Mouse (Mus musculus) thymus, adult 2 months (tissue): ENCODE results near the gene Mrpl36.

ENCODE experiments used
- CTCF ChIP-seq: fragments of 200-500 bp; IDR thresholded peaks from 2 replicates; pipeline ENCODE4 v1.5.1; 2012; ENCODE audit warnings: mild to moderate bottlenecking, control low read depth, low read length, moderate library complexity, borderline replicate concordance; ENCODE audit not compliant: control insufficient read depth, poor library complexity, insufficient read depth; ENCODE audit errors: extremely low read depth
- POLR2A ChIP-seq: fragments of 200-500 bp; IDR thresholded peaks from 2 replicates; pipeline ENCODE4 v1.6.1; 2012; ENCODE audit warnings: mild to moderate bottlenecking, low read length, control low read depth, moderate library complexity; ENCODE audit not compliant: control insufficient read depth, poor library complexity, insufficient read depth; ENCODE audit errors: extremely low read depth

- TF ChIP-seq CTCF (no peak), POLR2A (no peak)
Observed at GRCm38 (mm10) chr13:73320048-73320447, 8.3 kb upstream of the Mrpl36 start.
